Mouse (Mus musculus) G1E (cell line): ENCODE measurements around the gene Syn3.

Experiments
- CTCF ChIP-seq: IDR thresholded peaks from 2 replicates; pipeline ENCODE4 v1.5.1; 2012; ENCODE audit warnings: low read depth, low read length, inconsistent platforms, mixed read lengths
- GATA2 ChIP-seq: IDR thresholded peaks from 2 replicates; pipeline ENCODE4 v1.6.1; 2012; ENCODE audit warnings: low read depth, low read length, inconsistent platforms, borderline replicate concordance
- POLR2AphosphoS5 ChIP-seq: IDR thresholded peaks from 2 replicates; pipeline ENCODE4 v1.6.1; 2012; ENCODE audit warnings: low read depth, low read length, inconsistent platforms; ENCODE audit not compliant: insufficient replicate concordance

GRCm38 (mm10) chr10:86495851-86496250, 2.8 kb downstream of the Syn3 start:
- TF ChIP-seq POLR2AphosphoS5 (no peak), CTCF (no peak), GATA2 (no peak)
